Mouse (Mus musculus): Measurements from ENCODE around the gene Ect2l.
A peak's percentile ranks its signal among the peaks of the same experiment; 100 is the strongest.

Gene Ect2l

DNA sequence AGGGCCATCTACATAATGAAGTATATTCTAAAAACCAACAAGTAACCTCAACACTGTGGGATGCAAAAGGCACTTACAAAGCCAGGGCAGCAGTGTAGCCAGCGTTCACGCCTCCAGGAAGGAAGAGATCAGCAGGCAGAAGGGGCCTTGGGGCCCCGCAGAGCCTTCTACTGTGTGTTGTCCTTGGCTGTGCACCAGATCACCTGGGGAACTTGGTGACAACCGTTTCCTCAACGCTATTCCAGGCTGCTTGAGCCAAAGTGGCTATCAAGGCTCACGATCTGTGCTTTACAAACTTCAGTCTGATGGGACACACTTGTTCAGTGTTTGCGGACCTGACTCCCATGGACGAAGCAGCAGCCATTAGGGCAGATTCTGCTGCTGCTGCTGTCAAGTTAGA, 19.0 kb downstream of the Ect2l start:
- DNase-seq (ENCODE audit: low read depth) = no peak

DNA sequence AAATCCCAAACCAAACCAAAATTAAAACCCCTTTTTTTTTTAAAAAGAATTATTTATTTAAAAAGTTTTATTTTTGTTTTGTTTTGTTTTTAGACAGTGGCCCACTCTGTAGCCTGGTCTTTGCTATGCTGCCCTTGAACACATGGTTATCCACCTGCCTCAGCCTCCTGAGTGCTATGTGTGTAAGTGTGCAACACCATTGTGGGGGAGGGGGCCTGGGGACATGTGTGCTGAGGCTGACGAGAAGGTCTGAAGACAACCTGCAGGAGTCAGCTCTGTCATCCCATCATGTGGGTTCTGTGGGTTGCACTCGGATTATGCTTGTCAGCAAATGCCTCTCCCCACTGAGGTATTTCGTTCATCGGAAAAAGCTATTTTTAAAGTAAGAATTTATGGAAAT, 21.2 kb downstream of the Ect2l start:
- no peak for DNase-seq (ENCODE audit: low read depth)

DNA sequence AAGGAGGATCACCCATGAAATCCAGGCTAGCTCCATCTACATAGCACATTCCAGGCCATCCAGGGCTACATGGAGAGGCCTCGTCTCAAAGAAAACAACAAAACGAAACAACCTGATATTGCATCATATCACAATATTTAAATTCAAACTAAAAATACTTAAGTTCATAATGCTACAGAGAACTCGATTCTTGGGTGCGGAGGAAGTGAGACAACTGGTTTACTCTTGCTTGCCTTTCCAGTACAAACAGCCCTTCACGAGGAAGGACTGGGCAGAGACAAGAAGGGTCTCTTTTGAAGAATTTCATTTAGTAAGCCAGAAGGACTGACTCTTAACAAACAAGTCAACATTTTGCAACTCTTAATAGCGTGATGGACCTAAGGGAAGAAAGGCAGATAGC, 22.1 kb downstream of the Ect2l start:
- no peak for DNase-seq (ENCODE audit: low read depth)

DNA sequence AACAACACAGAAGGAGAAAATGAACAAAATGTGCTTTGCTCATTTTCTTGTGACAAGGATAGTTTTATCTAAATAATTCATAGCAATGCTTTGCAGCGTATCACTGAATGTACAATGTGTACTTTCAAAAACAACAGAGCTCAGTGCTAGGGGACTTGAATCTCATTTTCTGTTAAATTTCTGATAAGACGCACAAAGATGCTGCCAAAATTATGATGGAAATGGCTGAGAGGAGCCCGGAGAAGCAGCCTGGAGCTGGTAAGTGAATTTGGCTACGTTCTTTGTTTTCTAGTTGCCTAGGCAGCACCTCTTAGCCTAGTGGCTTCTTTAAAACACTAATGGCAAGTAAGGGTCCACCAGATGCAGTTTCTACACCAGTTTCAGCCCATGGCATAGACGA, 28.4 kb downstream of the Ect2l start:
- DNase-seq (ENCODE audit: low read depth) = no peak

DNA sequence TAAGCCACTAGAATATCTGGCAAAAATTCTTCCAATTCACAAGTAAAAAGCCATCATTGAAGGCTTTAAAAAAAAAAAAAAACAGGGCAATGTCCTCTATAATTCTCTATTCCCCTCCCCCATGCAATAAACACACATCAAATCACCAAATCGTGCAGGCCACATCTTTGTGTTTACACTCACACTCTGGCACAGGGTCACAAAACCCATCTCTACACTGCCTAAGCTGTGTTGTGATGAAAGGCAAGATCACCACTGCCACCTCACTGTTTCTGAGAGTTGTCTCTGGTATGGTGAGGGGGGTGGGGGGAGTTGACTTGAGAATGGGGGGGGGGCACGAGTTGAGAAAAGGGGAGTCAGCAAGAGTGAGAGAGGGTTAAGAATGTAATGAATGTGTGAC, 33.4 kb downstream of the Ect2l start:
- DNase-seq (ENCODE audit: low read depth) = no peak

DNA sequence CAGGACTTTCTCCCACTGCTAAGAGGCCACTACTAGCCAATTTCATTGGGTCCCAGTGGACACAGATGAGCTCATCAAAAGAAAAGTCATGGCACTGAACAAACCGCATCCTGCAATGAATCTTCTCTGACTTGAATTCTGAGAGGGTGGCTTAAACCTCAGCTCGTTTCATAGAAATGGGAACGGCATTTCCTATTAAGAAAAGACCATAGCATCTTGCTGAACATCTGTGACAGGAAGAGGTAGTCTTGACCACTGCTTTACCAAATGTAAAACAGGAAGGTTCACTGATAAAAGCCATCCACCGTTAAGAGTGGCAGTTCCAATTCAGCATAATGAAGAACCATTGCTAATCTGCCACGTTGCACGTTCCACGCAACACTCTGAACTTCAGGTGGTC, 34.0 kb downstream of the Ect2l start:
- DNase-seq (ENCODE audit: low read depth) = no peak

DNA sequence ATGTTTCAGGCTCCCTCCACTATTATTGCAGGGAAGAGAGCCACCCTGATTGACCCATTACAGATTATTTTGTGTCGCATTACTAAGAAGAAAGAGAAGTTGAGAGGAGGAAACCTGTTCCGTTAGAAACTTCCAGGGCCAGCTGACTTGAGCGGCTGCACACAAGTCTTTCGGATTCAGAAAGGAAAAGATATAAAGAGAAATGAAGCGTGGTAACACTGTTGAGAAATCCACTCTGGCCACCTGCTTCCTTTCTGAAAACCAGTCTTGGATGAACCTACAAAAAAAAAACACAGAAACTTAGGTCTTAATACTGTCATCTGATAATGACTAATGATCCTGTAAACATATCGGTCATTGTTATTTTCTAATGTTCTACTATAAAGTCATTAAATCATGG, 35.6 kb downstream of the Ect2l start:
- DNase-seq (ENCODE audit: low read depth) = no peak

DNA sequence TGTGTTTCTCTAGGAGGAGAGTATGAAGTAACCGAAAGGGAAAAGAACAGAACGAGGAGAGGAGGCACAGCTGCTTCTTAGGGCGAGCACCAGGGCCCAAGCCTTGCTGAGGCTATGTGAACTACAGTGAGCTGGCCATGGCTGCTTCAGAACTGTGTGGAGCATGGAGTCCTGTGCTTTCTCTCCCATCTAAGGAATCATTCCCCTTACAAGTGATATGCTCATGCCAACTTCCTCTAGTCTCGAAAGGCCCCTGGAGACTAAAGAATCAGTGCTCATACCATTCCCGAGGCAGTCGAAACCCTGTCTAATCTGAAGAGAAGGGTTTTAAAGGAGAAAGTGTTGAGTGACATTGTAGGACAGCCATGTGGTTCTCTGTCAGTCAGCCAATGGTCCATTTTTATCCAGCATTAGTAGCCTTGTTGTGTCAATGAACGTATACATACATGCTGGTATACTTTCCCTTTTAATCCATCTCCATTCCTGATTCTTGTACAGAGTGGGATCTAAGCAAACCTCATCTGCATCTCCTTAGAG, 48.2 kb downstream of the Ect2l start:
- no peak for DNase-seq (ENCODE audit: low read depth)

DNA sequence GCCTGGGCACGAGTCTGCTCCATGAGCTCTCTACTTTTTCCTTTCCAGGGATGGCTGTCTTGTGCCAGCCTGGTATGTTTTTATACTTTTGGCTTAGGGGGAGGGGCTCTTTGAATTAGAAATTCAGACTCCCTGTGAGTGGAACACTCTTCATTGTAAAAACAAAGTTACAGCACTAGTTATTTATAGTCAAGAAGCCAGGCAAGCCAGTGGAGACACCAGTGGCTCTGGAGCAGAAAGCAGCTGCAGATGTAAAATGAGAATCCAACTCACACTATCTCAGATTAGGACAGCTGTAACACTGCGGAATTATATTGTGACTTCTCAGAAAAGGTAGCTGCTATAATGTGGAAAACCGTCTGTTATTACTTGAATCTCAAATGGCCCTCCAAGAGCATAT, 63.5 kb downstream of the Ect2l start:
- no peak for DNase-seq (ENCODE audit: low read depth)

DNA sequence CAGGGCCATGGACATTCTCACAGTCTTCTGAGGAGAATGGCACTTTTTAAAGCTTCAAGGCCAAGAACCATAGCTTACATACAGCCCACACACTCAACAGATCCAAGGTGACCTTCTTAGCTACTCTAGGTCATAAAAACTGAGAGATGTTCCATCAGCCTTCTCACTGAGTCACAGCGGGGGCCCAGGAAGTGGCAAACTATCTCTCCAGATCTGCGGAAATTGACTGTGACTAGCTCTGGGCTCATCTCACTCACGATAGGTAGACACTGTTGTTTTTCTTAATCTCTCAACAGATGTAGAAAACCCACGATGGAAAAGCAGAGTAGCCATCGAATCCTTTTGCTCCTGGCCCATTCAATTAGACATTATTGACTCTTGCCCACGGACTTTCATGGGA, 68.5 kb downstream of the Ect2l start:
- DNase-seq (ENCODE audit: low read depth) = peak; percentile 89

DNA sequence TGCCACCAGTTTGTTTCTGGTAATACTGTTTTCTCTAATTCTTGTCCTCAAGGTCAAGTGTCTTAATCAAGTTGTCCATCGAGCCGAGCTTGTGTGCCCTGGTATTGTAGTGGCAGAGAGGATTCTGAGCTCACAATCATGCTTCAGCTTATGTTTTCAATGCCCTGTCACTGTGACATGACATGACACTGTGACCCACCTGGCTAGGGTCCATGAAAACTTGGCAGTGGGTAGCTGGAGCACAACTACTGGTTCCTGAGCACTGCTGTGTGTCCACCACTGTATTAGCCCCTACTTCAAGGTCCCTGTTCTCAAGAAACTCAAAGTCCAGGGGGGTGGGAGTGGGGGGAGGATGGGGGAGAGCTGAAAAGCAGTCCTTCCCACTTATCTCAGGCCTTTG, 69.3 kb downstream of the Ect2l start:
- DNase-seq (ENCODE audit: low read depth) = no peak

DNA sequence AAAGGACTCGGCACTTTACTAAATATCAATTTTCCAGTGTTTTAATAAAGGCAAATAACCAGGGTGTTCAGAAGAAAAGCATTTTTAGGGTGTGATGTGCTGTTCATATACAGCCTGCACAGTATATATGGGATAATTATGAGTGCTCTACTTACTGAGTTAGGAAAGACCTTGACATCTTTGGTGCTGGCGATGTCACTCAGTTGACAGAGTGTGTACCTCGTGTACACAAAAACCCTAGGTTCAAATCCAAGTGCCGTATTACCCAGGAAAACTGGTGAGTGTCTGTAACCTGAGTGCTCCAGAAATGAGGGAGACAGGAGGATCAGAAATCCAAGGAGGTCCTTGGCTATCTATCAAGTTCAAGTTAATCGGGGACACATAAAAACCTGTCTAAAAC, 71.1 kb downstream of the Ect2l start:
- DNase-seq (ENCODE audit: low read depth) = peak; percentile 37

DNA sequence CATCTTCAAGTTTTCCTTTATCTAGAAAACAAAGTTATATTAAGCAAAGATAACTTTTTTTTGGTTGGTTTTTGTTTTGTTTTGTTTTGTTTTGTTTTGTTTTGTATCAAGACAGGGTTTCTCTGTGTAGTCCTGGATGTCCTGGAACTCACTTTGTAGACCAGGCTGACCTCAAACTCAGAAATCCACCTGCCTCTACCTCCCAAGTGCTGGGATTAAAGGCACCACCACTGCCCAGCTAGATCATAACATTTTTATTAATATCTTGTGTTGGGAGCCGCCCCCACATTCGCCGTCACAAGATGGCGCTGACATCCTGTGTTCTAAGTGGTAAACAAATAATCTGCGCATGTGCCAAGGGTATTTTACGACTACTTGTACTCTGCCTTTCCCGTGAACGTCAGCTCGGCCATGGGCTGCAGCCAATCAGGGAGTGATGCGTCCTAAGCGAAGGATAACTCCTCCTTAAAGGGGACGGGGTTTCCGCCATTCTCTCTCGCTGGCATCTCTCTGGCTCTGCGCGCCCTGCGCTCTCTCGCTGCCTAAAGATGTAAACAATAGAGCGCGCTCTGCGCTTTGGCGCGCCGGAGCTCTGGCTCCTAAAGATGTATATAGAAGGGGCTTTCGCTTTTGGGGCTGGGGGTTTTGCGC, 71.7 kb downstream of the Ect2l start:
- peak; percentile 50 for DNase-seq (ENCODE audit: low read depth)

DNA sequence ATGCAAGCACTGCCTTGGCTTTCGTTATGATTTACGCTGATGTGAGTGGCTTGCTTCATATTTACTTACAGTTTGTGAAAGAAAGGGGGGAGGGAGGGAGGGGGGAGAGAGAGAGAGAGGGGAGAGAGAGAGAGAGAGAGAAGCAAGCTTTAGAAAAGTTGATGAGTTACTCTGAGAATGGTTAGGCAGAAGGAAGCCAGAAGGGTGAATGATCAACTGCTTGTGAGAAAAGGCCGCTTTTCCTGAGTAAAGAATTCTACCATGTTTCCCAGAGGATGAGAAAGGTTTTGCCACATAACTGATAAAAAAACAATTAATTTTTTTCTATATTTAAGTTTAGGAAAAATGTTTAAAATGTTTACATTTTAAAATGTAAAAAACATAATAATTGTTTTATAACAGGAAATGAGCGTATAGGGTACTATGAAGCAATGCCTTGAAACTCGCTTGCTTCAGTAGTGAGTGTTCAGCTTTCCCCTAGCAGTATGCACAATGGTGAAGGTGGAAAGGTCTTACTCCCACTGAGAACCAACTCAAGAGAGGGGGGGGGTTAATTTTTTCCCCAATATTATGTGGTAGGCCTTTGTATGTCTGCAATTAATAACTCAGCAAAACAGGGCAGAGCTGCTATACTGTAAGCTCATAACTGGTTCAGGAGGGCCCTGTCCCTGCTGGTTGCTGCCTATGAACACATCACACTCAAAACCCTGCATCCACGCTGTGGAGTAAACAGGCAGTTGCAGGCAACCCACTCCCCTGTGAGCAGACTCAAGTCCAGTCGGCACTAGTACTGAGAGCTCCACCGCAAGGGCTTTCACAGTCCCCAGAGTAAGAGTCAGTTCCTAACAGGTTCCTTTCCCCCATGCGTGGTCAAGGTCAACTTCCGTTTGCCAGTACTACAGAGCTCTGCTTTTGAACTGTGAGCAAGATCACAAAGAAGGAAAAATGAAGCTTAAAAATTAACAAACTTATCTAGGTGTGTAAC, 78.7 kb downstream of the Ect2l start:
- no peak for DNase-seq (ENCODE audit: low read depth)

DNA sequence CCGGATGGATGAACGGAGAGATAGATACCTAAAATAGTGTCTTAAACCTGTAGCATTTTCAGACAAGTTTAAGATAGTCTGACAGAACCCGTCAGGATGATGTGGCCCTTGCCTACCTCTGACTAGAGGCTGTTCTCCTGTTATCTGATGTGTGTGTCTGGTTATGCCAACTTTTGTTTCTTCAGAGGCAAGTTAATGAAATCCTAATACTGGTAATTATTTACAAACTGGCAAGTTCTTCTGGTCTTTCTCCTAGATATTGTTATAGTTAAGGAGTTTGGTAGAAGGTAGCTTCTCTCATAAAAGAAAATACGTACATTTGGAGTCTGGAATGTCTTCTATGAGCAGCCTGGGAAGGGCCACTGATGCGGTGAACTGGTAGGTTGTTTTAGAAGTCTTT, 80.4 kb downstream of the Ect2l start:
- DNase-seq (ENCODE audit: low read depth) = no peak

DNA sequence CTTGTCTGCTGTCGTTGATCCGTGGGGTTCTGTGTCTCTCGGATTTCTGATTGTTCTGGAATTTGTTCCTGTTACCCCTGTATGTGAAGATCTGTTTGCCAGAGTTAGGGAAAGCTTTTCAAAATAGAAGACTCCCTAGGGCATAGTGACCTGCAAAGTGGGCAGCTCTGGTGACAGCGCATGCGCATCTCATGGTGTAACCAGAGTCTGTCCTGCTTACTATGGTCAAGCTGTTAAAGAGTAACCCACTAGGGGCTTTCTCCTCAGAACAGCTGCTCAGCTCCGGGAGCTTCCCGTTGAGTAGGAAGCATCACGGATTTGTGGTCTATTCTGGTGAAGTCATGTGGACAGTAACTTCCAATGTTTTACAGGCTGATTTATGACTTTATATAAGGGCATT, 92.4 kb downstream of the Ect2l start:
- no peak for DNase-seq (ENCODE audit: low read depth)

DNA sequence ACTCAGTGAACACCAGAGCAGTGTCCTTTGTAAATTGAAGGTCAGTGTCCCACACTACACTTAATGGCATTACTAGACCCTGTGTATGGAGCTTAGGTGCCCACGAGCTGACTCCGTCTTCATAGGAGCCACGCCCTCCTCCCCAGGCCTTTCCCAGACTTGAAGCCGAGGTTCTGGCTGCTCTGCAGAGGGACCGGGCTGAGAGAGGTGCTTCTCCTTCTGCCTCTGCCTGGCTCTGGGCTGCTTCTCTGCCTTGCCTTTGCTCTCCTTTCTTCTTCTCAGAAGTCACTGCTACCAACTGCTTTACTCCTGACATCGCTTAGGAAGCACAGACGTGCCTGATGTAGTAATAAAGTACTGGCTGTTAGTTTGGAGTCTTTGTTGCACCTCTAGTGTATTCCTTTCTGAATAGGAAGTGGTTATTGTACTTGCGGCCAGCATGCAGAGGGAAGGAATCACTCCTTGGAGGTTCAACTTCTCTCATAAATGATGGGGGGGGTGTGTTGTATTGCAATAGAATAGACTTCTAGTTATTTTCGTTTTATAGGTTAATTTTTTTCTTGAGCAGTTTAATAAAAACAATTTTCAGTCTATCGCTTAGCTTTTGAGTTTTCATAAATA, 97.1 kb downstream of the Ect2l start:
- DNase-seq (ENCODE audit: low read depth) = no peak

DNA sequence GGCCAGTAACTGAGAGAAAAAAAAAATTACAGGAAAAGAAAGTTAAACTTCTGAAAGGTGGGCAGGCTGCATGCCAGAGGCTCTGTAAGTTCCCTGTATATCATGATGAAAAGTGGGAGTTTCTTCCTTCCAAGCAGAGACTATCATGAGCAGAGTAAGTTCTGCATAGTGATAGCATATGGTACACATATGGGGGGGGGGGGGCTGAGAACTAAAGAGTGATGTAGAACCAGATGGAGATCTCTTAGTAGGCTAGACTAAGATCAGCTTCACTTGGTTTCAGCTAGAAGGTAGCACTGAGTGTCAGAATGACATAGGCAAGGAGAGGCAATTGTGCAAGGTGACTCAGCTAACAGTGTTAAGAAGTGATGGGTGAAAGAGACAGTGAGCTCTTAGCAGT, 99.8 kb downstream of the Ect2l start:
- no peak for DNase-seq (ENCODE audit: low read depth)

DNA sequence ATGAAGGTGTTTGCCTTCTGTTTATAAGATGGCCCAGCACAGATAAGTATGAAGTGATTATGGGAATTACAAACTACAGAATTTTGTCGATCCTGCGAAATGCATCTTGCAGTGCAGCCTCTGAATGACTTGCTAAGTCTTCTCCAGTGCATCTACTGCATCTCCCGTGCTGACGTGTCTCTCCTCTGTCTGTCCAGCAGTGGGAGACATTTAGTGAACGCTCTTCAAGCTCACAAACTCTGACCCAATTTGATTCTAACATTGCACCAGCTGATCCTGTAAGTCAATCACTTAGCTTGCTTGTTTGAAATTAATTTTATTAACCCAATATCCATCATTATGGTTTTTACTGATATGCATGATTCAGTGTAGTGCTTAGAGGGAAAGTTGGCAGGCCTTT, 103.2 kb downstream of the Ect2l start:
- peak; percentile 44 for DNase-seq (ENCODE audit: low read depth)

DNA sequence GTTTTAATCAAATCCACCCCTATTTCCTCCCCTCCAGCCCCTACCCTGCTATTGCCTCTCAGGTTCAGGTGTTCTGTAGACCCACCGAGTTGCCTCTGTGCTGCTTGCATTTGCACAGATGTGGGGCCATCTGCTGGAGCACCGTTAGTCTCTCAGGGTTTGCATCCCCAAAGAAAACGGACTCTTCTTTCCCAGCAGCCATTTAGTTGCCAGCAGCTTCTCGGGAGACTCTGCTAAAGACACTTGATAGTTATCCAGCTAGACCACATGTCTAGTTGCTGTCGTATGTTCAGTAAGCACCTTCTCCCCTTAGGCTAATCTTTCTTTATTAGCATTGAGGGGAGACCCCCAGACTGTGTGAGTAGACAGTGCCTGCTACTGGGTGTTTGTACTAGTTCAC, 108.5 kb downstream of the Ect2l start:
- no peak for DNase-seq (ENCODE audit: low read depth)

DNA sequence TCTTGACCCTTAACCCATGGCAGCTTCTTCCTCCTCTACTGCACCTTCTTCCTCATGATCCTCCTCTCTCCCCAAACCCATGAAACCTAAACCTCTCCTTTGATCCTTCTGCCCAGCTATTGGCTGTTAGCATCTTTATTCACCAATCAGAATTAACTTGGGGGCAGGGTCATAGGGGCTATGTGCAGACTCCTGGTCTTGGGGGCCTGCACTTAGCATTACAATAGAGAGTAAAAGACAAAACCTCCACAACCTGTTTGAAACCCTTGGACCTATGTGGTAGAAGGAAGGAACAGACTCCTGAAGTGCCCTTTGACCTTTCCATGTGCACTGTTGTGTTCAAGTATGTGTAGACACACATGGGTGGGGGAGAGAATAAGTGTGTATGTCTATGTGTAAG, 120.0 kb downstream of the Ect2l start:
- DNase-seq (ENCODE audit: low read depth) = no peak

DNA sequence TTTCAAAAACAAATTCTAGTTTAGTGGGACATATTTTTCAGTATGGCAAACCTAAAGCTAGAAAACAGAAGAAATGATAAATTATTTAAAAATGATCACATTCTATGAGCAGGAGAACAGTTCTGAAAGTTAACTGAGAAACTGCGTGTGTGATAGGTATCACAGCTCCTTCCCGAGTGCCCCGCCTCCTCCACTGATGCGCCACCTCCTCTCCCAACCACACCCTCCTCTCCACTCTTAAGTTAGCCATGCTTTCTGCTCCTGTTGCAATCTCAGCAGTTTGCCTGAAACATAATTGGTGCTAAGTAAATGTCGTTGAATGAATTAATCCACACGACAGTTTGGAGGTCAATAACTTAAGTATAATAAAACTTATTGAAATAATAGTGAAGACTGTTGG, 127.9 kb downstream of the Ect2l start:
- DNase-seq (ENCODE audit: low read depth) = no peak

DNA sequence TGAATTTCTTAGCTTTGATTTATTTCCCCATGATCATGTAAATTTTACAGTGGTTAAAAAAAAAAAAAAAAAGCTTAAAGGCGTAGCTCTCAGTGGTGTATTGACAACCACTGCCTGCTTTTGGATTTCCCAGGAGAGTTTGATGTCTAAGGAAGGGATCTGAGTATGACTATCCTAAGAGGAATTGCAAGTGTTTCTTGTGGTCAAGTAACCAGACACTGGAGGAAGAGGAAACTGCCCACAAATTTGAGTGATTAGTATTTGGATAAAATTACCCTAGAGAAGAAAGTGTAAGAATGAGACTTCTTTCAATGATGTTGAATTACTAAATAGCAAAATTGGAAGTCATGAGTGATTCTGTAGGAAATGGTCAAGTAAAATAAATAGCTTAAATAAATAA, 129.2 kb downstream of the Ect2l start:
- no peak for DNase-seq (ENCODE audit: low read depth)

Data from induced T-regulatory cell, adult 2 months (primary cell).